ENCODE assay signal across 8 mouse cellular contexts in the genomic region with DNA sequence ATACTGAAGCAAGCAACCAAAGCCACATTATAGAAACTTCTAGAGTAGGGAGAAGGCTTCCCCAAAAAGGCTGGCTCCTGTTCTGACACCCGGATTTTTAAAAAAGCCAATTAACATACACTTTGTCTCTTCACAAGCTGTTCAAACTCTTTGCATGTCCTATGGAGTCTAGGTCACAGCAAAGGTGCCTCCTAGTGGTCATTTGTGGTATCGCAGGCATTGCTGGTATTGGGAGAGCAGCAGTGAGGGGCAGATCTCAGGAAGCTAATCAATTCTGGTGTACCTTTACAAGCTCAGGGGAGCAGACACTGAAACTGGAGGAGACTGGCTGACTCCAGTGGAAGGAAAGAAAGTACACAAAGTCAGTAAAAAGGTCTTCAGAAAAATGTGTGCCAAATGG. TPM values are rescaled to one million over a fixed set of nuclear protein-coding genes. Genes with fewer than 3 reads are reported as not detected.
DNase-seq lines count a peak whose midpoint lies in the region; ATAC-seq lines count a peak whose summit lies in the region.

No protein-coding gene starts in this region.

- ATAC-seq in hindbrain, embryonic 15.5 days (ENCODE audit: low FRiP score, low read depth): peak; percentile 75; the same call in 1 of the 2 replicates

- 7% methylated on average over 2 of the region's 2 CpGs for WGBS in hindbrain, embryonic 15.5 days

- H3K4me3 ChIP-seq in hindbrain, embryonic 15.5 days: no peak overlapping the region

- no peaks in the 10 kb centered on the region for H3K4me1 ChIP-seq in hindbrain, embryonic 15.5 days (replicated peaks)

- peak; percentile 88 for DNase-seq in R1 (ENCODE audit: low read depth, low spot score)
- peak; percentile 90 for DNase-seq in cerebellum, adult 9-10 months
- peak; percentile 59 to 86 for DNase-seq in frontal cortex, postnatal 10 days (ENCODE audit: low spot score in 2 of 2)
- peak; percentile 88 to 93 for DNase-seq in layer of hippocampus, postnatal 14 days (ENCODE audit: low spot score in 2 of 2)
- DNase-seq in lung, postnatal 36 days: peak; percentile 95
- DNase-seq in retina, postnatal 7 days (ENCODE audit: low read depth, low spot score): peak; percentile 78
- peak; percentile 90 for DNase-seq in thymus, postnatal 4 days

- no peak overlapping the region for H3K27ac ChIP-seq in hindbrain, embryonic 15.5 days (replicated peaks)

- H3K9me3 ChIP-seq in hindbrain, embryonic 15.5 days: no peaks in the 10 kb centered on the region

- peaks cover 76% of the 10 kb centered on the region for H3K36me3 ChIP-seq in hindbrain, embryonic 15.5 days

- H3K27me3 ChIP-seq in hindbrain, embryonic 15.5 days: no peaks in the 10 kb centered on the region

- H3K4me2 ChIP-seq in hindbrain, embryonic 15.5 days: no peak overlapping the region

- H3K9ac ChIP-seq in hindbrain, embryonic 15.5 days: no peak overlapping the region

RNA-seq across cellular contexts. Expression of a gene that starts 6.2 kb away (rescaled TPM):
- polyA plus RNA-seq in hindbrain, embryonic 15.5 days (2015; fragmentation: Nextera tagmentation; extraction: Ambion mirVana): not detected in 2 replicates
- total RNA-seq in layer of hippocampus, postnatal 14 days (2021): not detected

RNA-seq across cellular contexts. Expression of a gene that starts 8.3 kb away (rescaled TPM):
- 44.9 and 46.0 TPM in 2 replicates for polyA plus RNA-seq in hindbrain, embryonic 15.5 days (2015; fragmentation: Nextera tagmentation; extraction: Ambion mirVana)
- total RNA-seq in layer of hippocampus, postnatal 14 days (2021): 10 to 100 TPM; 21.0 to 26.7 TPM

RNA-seq across cellular contexts. Expression of a gene that starts 45.3 kb away (rescaled TPM):
- polyA plus RNA-seq in hindbrain, embryonic 15.5 days (2015; fragmentation: Nextera tagmentation; extraction: Ambion mirVana): 7.3 and 11.3 TPM in 2 replicates
- 10 to 100 TPM; 48.0 to 49.2 TPM for total RNA-seq in layer of hippocampus, postnatal 14 days (2021)
